8 mouse cellular contexts compared by ENCODE assay signal in the genomic region with DNA sequence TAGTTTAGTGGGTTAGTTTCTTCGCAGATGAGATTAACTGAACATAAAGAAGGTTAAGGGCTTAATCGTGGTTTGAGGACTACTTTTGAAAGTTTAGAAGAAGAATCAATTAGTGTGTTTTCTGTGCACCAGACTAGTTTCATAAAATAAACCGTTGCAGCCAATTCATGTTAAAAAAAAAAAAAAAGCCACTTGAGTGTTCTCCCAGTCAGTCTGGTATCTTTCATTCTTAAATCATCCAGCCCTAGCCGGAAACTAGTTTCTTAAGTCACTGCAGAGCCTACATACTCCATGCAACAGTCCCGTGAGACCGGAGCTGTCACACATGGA. TPM values are rescaled to one million over a fixed set of nuclear protein-coding genes. Genes with fewer than 3 reads are reported as not detected.
DNase-seq lines count a peak whose midpoint lies in the region; ATAC-seq and TF ChIP-seq lines count a peak whose summit lies in the region.

No protein-coding gene starts in this region.

- H3K36me3 ChIP-seq in thymus, adult 2 months (ENCODE audit: control insufficient read depth, insufficient read depth, low read length) = peaks cover 3% of the 10 kb centered on the region
- peaks cover 28% of the 10 kb centered on the region for H3K36me3 ChIP-seq in liver, embryonic 12.5 days
- no peaks in the 10 kb centered on the region; the same call in 1 of the 2 replicates for H3K36me3 ChIP-seq in stomach, postnatal 0 days (ENCODE audit: control insufficient read depth, insufficient read depth, low read length)

- no peak overlapping the region for H3K27ac ChIP-seq in thymus, adult 2 months (ENCODE audit: control insufficient read depth, insufficient read depth, low read length)
- peak overlapping the region; percentile 99 for H3K27ac ChIP-seq in liver, embryonic 12.5 days
- peak overlapping the region; percentile 97 for H3K27ac ChIP-seq in stomach, postnatal 0 days (replicated peaks)

- H3K27me3 ChIP-seq in thymus, adult 2 months (ENCODE audit: control insufficient read depth, insufficient read depth, low read length) = no peaks in the 10 kb centered on the region
- H3K27me3 ChIP-seq in liver, embryonic 12.5 days (replicated peaks) = no peaks in the 10 kb centered on the region
- no peaks in the 10 kb centered on the region for H3K27me3 ChIP-seq in stomach, postnatal 0 days (ENCODE audit: control insufficient read depth, insufficient read depth, low read length)

- H3K4me2 ChIP-seq in liver, embryonic 12.5 days = peak overlapping the region; percentile 90
- peak overlapping the region; percentile 88 for H3K4me2 ChIP-seq in stomach, postnatal 0 days (replicated peaks; ENCODE audit: low read depth)

- no peak for TF ChIP-seq CTCF in thymus, adult 2 months (IDR thresholded peaks at IDR 0.05; ENCODE audit: borderline replicate concordance, control insufficient read depth, extremely low read depth, insufficient read depth, low read length, poor library complexity)
- TF ChIP-seq CTCF in stomach, postnatal 0 days (IDR thresholded peaks at IDR 0.05; ENCODE audit: low read depth) = no peak

- H3K9ac ChIP-seq in liver, embryonic 12.5 days = peak overlapping the region; percentile 99
- H3K9ac ChIP-seq in stomach, postnatal 0 days (ENCODE audit: low read length) = peak overlapping the region; percentile 93

- ATAC-seq in liver, embryonic 12.5 days = 0 out of 2 replicates have a peak, but pooled peaks have one; percentile 6
- 0 out of 2 replicates have a peak, but pooled peaks have one; percentile 19 for ATAC-seq in stomach, postnatal 0 days (ENCODE audit: low FRiP score, low TSS enrichment)
- ATAC-seq in activated CD4-positive, CD25-positive, alpha-beta regulatory T cell, adult 4 months = no peak

- no peaks in the 10 kb centered on the region; the same call in 1 of the 2 replicates for H3K4me1 ChIP-seq in thymus, adult 2 months (replicated peaks; ENCODE audit: control insufficient read depth, insufficient read depth, low read length)
- peaks cover 59% of the 10 kb centered on the region for H3K4me1 ChIP-seq in liver, embryonic 12.5 days
- H3K4me1 ChIP-seq in stomach, postnatal 0 days (replicated peaks; ENCODE audit: control insufficient read depth, insufficient read depth) = no peaks in the 10 kb centered on the region

- H3K9me3 ChIP-seq in liver, embryonic 12.5 days (replicated peaks) = no peaks in the 10 kb centered on the region
- H3K9me3 ChIP-seq in stomach, postnatal 0 days (ENCODE audit: control insufficient read depth, low read length) = no peaks in the 10 kb centered on the region

- no peak for TF ChIP-seq POLR2A in thymus, adult 2 months (IDR thresholded peaks at IDR 0.05; ENCODE audit: control insufficient read depth, extremely low read depth, insufficient read depth, low read length, poor library complexity)

- WGBS in thymus, adult 2 months = 10% methylated on average over 6 of the region's 6 CpGs
- WGBS in liver, embryonic 12.5 days (ENCODE audit: insufficient replicate concordance) = 14% methylated on average over 6 of the region's 6 CpGs
- 14% methylated on average over 6 of the region's 6 CpGs for WGBS in stomach, postnatal 0 days

- TF ChIP-seq EP300 in stomach, postnatal 0 days (optimal IDR thresholded peaks at IDR 0.05) = no peak

- peak overlapping the region; percentile 61 for H3K4me3 ChIP-seq in thymus, adult 2 months (ENCODE audit: control insufficient read depth, insufficient read depth, low read length)
- H3K4me3 ChIP-seq in liver, embryonic 12.5 days = peak overlapping the region; percentile 97
- H3K4me3 ChIP-seq in stomach, postnatal 0 days (ENCODE audit: low read depth, low read length) = peak overlapping the region; percentile 89

- peak; percentile 65 for DNase-seq in embryo, embryonic 11 days
- DNase-seq in embryo, embryonic 9.5 days (ENCODE audit: extremely low spot score) = no peak
- no peak for DNase-seq in thymus, adult 2 months
- no peak for DNase-seq in thymus, adult 18-20 months
- DNase-seq in stomach, postnatal 0 days (ENCODE audit: low spot score) = no peak
- no peak for DNase-seq in left cerebral cortex, adult 11 months (ENCODE audit: low spot score)

RNA-seq across cellular contexts. Expression of a gene that starts 1.3 kb away (rescaled TPM):
- 99.7 and 119 TPM in 2 replicates for polyA plus RNA-seq in thymus, adult 2 months (2012; rRNA removed)
- 74.8 and 75.0 TPM in 2 replicates for polyA plus RNA-seq in liver, embryonic 12.5 days (2016; fragmentation: Nextera tagmentation; extraction: Ambion mirVana)
- 41.0 and 44.5 TPM in 2 replicates for polyA plus RNA-seq in stomach, postnatal 0 days (2015; fragmentation: Nextera tagmentation; extraction: Ambion mirVana)
- polyA plus RNA-seq in activated CD4-positive, CD25-positive, alpha-beta regulatory T cell, adult 4 months (2017; shearing (Covaris generic)) = 10 to 100 TPM; 18.0 to 20.3 TPM

RNA-seq across cellular contexts. Expression of a gene that starts 1.4 kb away (rescaled TPM):
- 14.5 and 16.5 TPM in 2 replicates for polyA plus RNA-seq in thymus, adult 2 months (2012; rRNA removed)
- polyA plus RNA-seq in liver, embryonic 12.5 days (2016; fragmentation: Nextera tagmentation; extraction: Ambion mirVana) = 7.0 and 7.4 TPM in 2 replicates
- 28.5 and 31.3 TPM in 2 replicates for polyA plus RNA-seq in stomach, postnatal 0 days (2015; fragmentation: Nextera tagmentation; extraction: Ambion mirVana)
- 1 to 10 TPM; 8.1 to 9.5 TPM for polyA plus RNA-seq in activated CD4-positive, CD25-positive, alpha-beta regulatory T cell, adult 4 months (2017; shearing (Covaris generic))

RNA-seq across cellular contexts. Expression of a gene that starts 55.8 kb away (rescaled TPM):
- polyA plus RNA-seq in thymus, adult 2 months (2012; rRNA removed) = 0.20 TPM in 1 of 2 replicates, not detected in the other
- polyA plus RNA-seq in liver, embryonic 12.5 days (2016; fragmentation: Nextera tagmentation; extraction: Ambion mirVana) = not detected in 2 replicates
- not detected in 2 replicates for polyA plus RNA-seq in stomach, postnatal 0 days (2015; fragmentation: Nextera tagmentation; extraction: Ambion mirVana)
- polyA plus RNA-seq in activated CD4-positive, CD25-positive, alpha-beta regulatory T cell, adult 4 months (2017; shearing (Covaris generic)) = under 1 TPM in 1 of 2 experiments, not detected in 1; 0.21 TPM
